Mouse (Mus musculus) heart, postnatal 0 days (tissue): ENCODE data around the gene Msh5.

ENCODE experiments used
- CTCF ChIP-seq: IDR thresholded peaks from 2 replicates; pipeline ENCODE4 v1.5.1; 2016; ENCODE audit warnings: antibody characterized with exemption, control low read depth, low read depth
- EP300 ChIP-seq: IDR thresholded peaks from 2 replicates; pipeline ENCODE4 v1.6.1; 2016; ENCODE audit warnings: antibody characterized with exemption, low read depth

GRCm38 (mm10) chr17:35048932-35049440, 2.4 kb upstream of the Msh5 start:
- no peak for TF ChIP-seq CTCF
- TF ChIP-seq EP300 = no peak
